In the genomic region with DNA sequence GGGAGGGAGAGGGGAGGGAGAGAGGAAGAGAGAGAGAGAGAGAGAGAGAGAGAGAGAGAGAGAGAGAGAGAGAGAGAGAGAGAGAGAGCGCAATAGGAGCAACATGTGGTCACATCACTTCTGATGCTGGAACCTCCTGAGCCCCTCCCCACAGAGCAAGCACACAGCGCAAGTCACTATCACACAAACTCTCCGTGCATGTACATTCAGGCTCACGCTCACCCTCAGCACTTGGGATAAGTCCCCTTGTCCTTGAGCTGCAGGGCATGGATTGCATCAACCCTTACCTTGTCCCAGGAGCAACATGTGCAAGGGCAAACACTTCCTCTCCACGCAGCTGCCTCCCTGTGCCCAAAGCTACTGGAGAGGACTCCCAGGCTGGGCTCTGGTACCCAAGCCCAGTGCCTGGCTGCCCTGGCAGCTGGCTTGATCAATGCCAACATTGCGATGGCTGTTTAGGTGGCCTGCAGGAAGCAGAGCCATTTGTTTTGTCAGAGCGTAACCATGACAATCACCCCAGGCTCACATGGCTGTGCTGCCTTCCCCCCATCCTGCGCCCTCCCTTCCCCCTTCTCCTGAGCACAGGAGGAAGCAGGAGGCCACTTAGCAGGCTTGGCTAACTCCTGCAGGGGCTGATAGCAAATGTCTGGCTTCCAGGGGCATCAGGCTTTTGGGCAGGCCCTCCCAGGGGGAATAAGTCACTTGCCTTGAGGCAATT, we compare ENCODE assay signal across 12 mouse cellular contexts. TPM values are rescaled to one million over a fixed set of nuclear protein-coding genes. Genes with fewer than 3 reads are reported as not detected.
DNase-seq lines count a peak whose midpoint lies in the region; ATAC-seq and TF ChIP-seq lines count a peak whose summit lies in the region.
"Had no signal": no experiment of that assay in that cellular context is flagged by ENCODE, and none has a peak within 500 bp of the region (broad histone marks: within the 10 kb centered on the region; RNA-seq: fewer than 3 reads in every experiment).

A gene (minus strand): TSS at position 457 of the 718 bp plus-strand sequence.

- H3K36me3 ChIP-seq in forebrain, embryonic 10.5 days (replicated peaks) = no peaks in the 10 kb centered on the region
- H3K36me3 ChIP-seq in forebrain, embryonic 15.5 days = no peaks in the 10 kb centered on the region
- H3K36me3 ChIP-seq in forebrain, embryonic 16.5 days (ENCODE audit: control insufficient read depth, insufficient read depth) = no peaks in the 10 kb centered on the region
- H3K36me3 ChIP-seq in midbrain, embryonic 12.5 days = no peaks in the 10 kb centered on the region

- peak within 1 kb of the TSS; percentile 68 for H3K27ac ChIP-seq in forebrain, embryonic 10.5 days
- no peak within 1 kb of the TSS for H3K27ac ChIP-seq in forebrain, embryonic 15.5 days (replicated peaks)
- H3K27ac ChIP-seq in forebrain, embryonic 16.5 days (ENCODE audit: low read length) = no peak within 1 kb of the TSS
- H3K27ac ChIP-seq in midbrain, embryonic 12.5 days (replicated peaks) = peak within 1 kb of the TSS; percentile 31; the same call in 1 of the 2 replicates
- H3K27ac ChIP-seq in gastrocnemius, adult 2 months = no peak within 1 kb of the TSS

- H3K9me3 ChIP-seq in forebrain, embryonic 10.5 days = no peaks in the 10 kb centered on the region
- no peaks in the 10 kb centered on the region for H3K9me3 ChIP-seq in forebrain, embryonic 15.5 days
- H3K9me3 ChIP-seq in forebrain, embryonic 16.5 days (ENCODE audit: control insufficient read depth, low read length) = no peaks in the 10 kb centered on the region
- H3K9me3 ChIP-seq in midbrain, embryonic 12.5 days = no peaks in the 10 kb centered on the region

- intact Hi-C loops in gastrocnemius, adult 2 months (cut with DNase I) = no loop called here

- ATAC-seq in forebrain, embryonic 15.5 days (replicated peaks) = no peak; the same call in 1 of the 2 replicates
- peak; percentile 47; the same call in 1 of the 2 replicates for ATAC-seq in forebrain, embryonic 16.5 days
- ATAC-seq in midbrain, embryonic 12.5 days (ENCODE audit: low FRiP score, low read depth) = no peak

- peaks cover 26% of the 10 kb centered on the region for H3K4me1 ChIP-seq in forebrain, embryonic 10.5 days
- peaks cover 6% of the 10 kb centered on the region for H3K4me1 ChIP-seq in forebrain, embryonic 15.5 days
- H3K4me1 ChIP-seq in forebrain, embryonic 16.5 days (replicated peaks; ENCODE audit: control insufficient read depth, insufficient read depth, low read length) = peaks cover 7% of the 10 kb centered on the region
- H3K4me1 ChIP-seq in midbrain, embryonic 12.5 days = peaks cover 9% of the 10 kb centered on the region
- H3K4me1 ChIP-seq in lung, adult 2 months (ENCODE audit: control insufficient read depth, insufficient read depth, low read length) = no peaks in the 10 kb centered on the region

- no peak within 1 kb of the TSS for H3K4me2 ChIP-seq in forebrain, embryonic 15.5 days (replicated peaks)
- no peak within 1 kb of the TSS for H3K4me2 ChIP-seq in forebrain, embryonic 16.5 days (ENCODE audit: low read length)
- no peak within 1 kb of the TSS; the same call in 1 of the 2 replicates for H3K4me2 ChIP-seq in midbrain, embryonic 12.5 days (replicated peaks)

- no peaks in the 10 kb centered on the region for H3K27me3 ChIP-seq in forebrain, embryonic 10.5 days (ENCODE audit: poor library complexity, severe bottlenecking)
- H3K27me3 ChIP-seq in forebrain, embryonic 15.5 days = no peaks in the 10 kb centered on the region
- no peaks in the 10 kb centered on the region; the same call in 1 of the 2 replicates for H3K27me3 ChIP-seq in forebrain, embryonic 16.5 days (replicated peaks; ENCODE audit: control insufficient read depth, insufficient read depth, low read length)
- H3K27me3 ChIP-seq in midbrain, embryonic 12.5 days = no peaks in the 10 kb centered on the region

- H3K9ac ChIP-seq in forebrain, embryonic 15.5 days (replicated peaks) = no peak within 1 kb of the TSS
- H3K9ac ChIP-seq in forebrain, embryonic 16.5 days (replicated peaks; ENCODE audit: low read depth, low read length) = 0 out of 2 replicates have a peak within 1 kb of the TSS, but pooled peaks have one; percentile 17
- H3K9ac ChIP-seq in midbrain, embryonic 12.5 days (replicated peaks) = 0 out of 2 replicates have a peak within 1 kb of the TSS, but pooled peaks have one; percentile 7

- TF ChIP-seq POLR2A in lung, adult 2 months (IDR thresholded peaks at IDR 0.05; ENCODE audit: borderline replicate concordance, extremely low read depth, low read depth, low read length) = no peak

- WGBS in forebrain, embryonic 10.5 days = 30% methylated on average over 8 of the region's 8 CpGs
- WGBS in forebrain, embryonic 15.5 days = 20% methylated on average over 8 of the region's 8 CpGs
- 25% methylated on average over 8 of the region's 8 CpGs for WGBS in forebrain, embryonic 16.5 days
- 26% methylated on average over 8 of the region's 8 CpGs for whole genome bisulfite sequencing in midbrain, embryonic 12.5 days
- WGBS in lung, adult 2 months = 17% methylated on average over 8 of the region's 8 CpGs

- DNase-seq in forebrain, embryonic 10.5 days (ENCODE audit: extremely low spot score, low spot score) = peak; percentile 53
- peak; percentile 94 for DNase-seq in MN1 (ENCODE audit: low spot score)
- DNase-seq in gastrocnemius, adult 2 months = no peak
- DNase-seq in lung, adult 2 months = no peak
- DNase-seq in cerebellum, adult 9-10 months = no peak
- DNase-seq: cerebellum, postnatal 25 days; heart, postnatal 10 days; layer of hippocampus, postnatal 36 days; lung, postnatal 14 days had no signal

- peak within 1 kb of the TSS; percentile 16; the same call in 1 of the 2 replicates for H3K4me3 ChIP-seq in forebrain, embryonic 10.5 days
- H3K4me3 ChIP-seq in forebrain, embryonic 15.5 days = no peak within 1 kb of the TSS
- no peak within 1 kb of the TSS for H3K4me3 ChIP-seq in forebrain, embryonic 16.5 days (replicated peaks; ENCODE audit: low read length)
- no peak within 1 kb of the TSS for H3K4me3 ChIP-seq in midbrain, embryonic 12.5 days
- H3K4me3 ChIP-seq in gastrocnemius, adult 2 months = no peak within 1 kb of the TSS
- H3K4me3 ChIP-seq in lung, adult 2 months (replicated peaks; ENCODE audit: extremely low read depth, low read depth, low read length) = no peak within 1 kb of the TSS

- no peak for TF ChIP-seq CTCF in gastrocnemius, adult 2 months (IDR thresholded peaks at IDR 0.05)
- TF ChIP-seq CTCF in lung, adult 2 months (IDR thresholded peaks at IDR 0.05; ENCODE audit: insufficient read depth, low read length) = no peak

RNA-seq across cellular contexts. Expression of the gene that starts here (rescaled TPM):
- 0.17 and 0.43 TPM in 2 replicates for polyA plus RNA-seq in forebrain, embryonic 10.5 days (2016; fragmentation: Nextera tagmentation; extraction: Ambion mirVana)
- polyA plus RNA-seq in forebrain, embryonic 15.5 days (2015; fragmentation: Nextera tagmentation; extraction: Ambion mirVana) = 0.74 and 1.2 TPM in 2 replicates
- polyA plus RNA-seq in forebrain, embryonic 16.5 days (2015; fragmentation: Nextera tagmentation; extraction: Ambion mirVana) = 0.72 and 0.79 TPM in 2 replicates
- 0.14 and 0.37 TPM in 2 replicates for polyA plus RNA-seq in midbrain, embryonic 12.5 days (2016; fragmentation: Nextera tagmentation; extraction: Ambion mirVana)
- total RNA-seq in gastrocnemius, adult 2 months (2021) = not detected
- 0.09 and 0.23 TPM in 2 replicates for polyA plus RNA-seq in lung, adult 2 months (2012; rRNA removed)

Comparison
In these comparisons a context has a peak if more than half of its experiments do, and no peak if none do; other contexts are left out.
1. Peak in DNase-seq, H3K4me3 ChIP-seq and H3K27ac ChIP-seq in forebrain, embryonic 10.5 days; RNA of the gene not detected or under 1 TPM.
2. Peak in ATAC-seq and H3K9ac ChIP-seq in forebrain, embryonic 16.5 days; RNA of the gene not detected or under 1 TPM.